Mouse (Mus musculus): ENCODE data around the gene Otub2. TPM values are rescaled to one million over a fixed set of nuclear protein-coding genes. Genes with fewer than 3 reads are reported as not detected.

Gene Otub2
- polyA plus RNA-seq, 1 experiment from 2014 or later, result 12.7 TPM

GRCm38 (mm10) chr12:103376774-103377173 lies 11.7 kb upstream of the Otub2 start:
- H3K27me3 ChIP-seq (ENCODE audit: low read depth, poor library complexity, severe bottlenecking), result no peaks in the 10 kb centered on the region
- H3K36me3 ChIP-seq, result no peaks in the 10 kb centered on the region
- WGBS, result 77% methylated on average over 4 of the region's 4 CpGs
- DNase-seq (ENCODE audit: low spot score), result no peak
- H3K4me1 ChIP-seq, result no peaks in the 10 kb centered on the region
- H3K9me3 ChIP-seq (replicated peaks), result no peaks in the 10 kb centered on the region
- H3K4me3 ChIP-seq, result no peak overlapping the region
- H3K27ac ChIP-seq (replicated peaks), result no peak overlapping the region

GRCm38 (mm10) chr12:103380226-103380625 lies 8.3 kb upstream of the Otub2 start:
- H3K4me3 ChIP-seq, result no peak overlapping the region
- no peaks in the 10 kb centered on the region for H3K36me3 ChIP-seq
- 86% methylated on average over 4 of the region's 4 CpGs for WGBS
- no peaks in the 10 kb centered on the region for H3K9me3 ChIP-seq (replicated peaks)
- no peak overlapping the region for H3K27ac ChIP-seq (replicated peaks)
- H3K4me1 ChIP-seq, result no peaks in the 10 kb centered on the region
- no peaks in the 10 kb centered on the region for H3K27me3 ChIP-seq (ENCODE audit: low read depth, poor library complexity, severe bottlenecking)
- no peak for DNase-seq (ENCODE audit: low spot score)

GRCm38 (mm10) chr12:103389348-103389727 lies 856 bp downstream of the Otub2 start:
- Histone ChIP-seq H3K4me1 (peaks cover 38% of the 10 kb centered on the region), H3K27ac (replicated peaks) (peak overlapping the region; percentile 93), H3K36me3 (no peaks in the 10 kb centered on the region), H3K4me3 (peak overlapping the region; percentile 84), H3K9me3 (replicated peaks) (no peaks in the 10 kb centered on the region), H3K27me3 (ENCODE audit: low read depth, poor library complexity, severe bottlenecking) (no peaks in the 10 kb centered on the region)
- 71% methylated on average over 2 of the region's 2 CpGs for WGBS
- DNase-seq (ENCODE audit: low spot score), result no peak

GRCm38 (mm10) chr12:103389982-103390381 lies 1.5 kb downstream of the Otub2 start:
- peak overlapping the region; percentile 84; the same call in 1 of the 2 replicates for H3K4me3 ChIP-seq

GRCm38 (mm10) chr12:103391098-103391497 lies 2.6 kb downstream of the Otub2 start:
- no peak for DNase-seq (ENCODE audit: low spot score)
- WGBS, result 82% methylated on average over 7 of the region's 7 CpGs
- Histone ChIP-seq H3K9me3 (replicated peaks) (no peaks in the 10 kb centered on the region), H3K4me3 (no peak overlapping the region), H3K4me1 (peaks cover 38% of the 10 kb centered on the region), H3K27me3 (ENCODE audit: low read depth, poor library complexity, severe bottlenecking) (no peaks in the 10 kb centered on the region), H3K27ac (replicated peaks) (no peak overlapping the region), H3K36me3 (no peaks in the 10 kb centered on the region)

More at GRCm38 (mm10) chr12:103389982-103390381, 1.5 kb downstream of the Otub2 start:
- H3K9me3 ChIP-seq (replicated peaks), result no peaks in the 10 kb centered on the region
- 81% methylated on average over 4 of the region's 4 CpGs for WGBS
- DNase-seq (ENCODE audit: low spot score), result no peak
- no peak overlapping the region for H3K27ac ChIP-seq (replicated peaks)
- peaks cover 38% of the 10 kb centered on the region for H3K4me1 ChIP-seq
- no peaks in the 10 kb centered on the region for H3K27me3 ChIP-seq (ENCODE audit: low read depth, poor library complexity, severe bottlenecking)
- H3K36me3 ChIP-seq, result no peaks in the 10 kb centered on the region

GRCm38 (mm10) chr12:103393528-103393927 lies 5.0 kb downstream of the Otub2 start:
- 0 out of 2 replicates have a peak overlapping the region, but pooled peaks have one; percentile 28 for H3K27ac ChIP-seq (replicated peaks)
- H3K4me3 ChIP-seq, result no peak overlapping the region
- H3K36me3 ChIP-seq, result no peaks in the 10 kb centered on the region
- H3K4me1 ChIP-seq, result peaks cover 35% of the 10 kb centered on the region
- H3K27me3 ChIP-seq (ENCODE audit: low read depth, poor library complexity, severe bottlenecking), result no peaks in the 10 kb centered on the region
- no peak for DNase-seq (ENCODE audit: low spot score)
- H3K9me3 ChIP-seq (replicated peaks), result no peaks in the 10 kb centered on the region
- WGBS, result 50% methylated on average over 6 of the region's 6 CpGs

- Histone ChIP-seq H3K4me1 (peaks cover 18% of the 10 kb centered on the region), H3K27ac (replicated peaks) (no peak overlapping the region), H3K4me3 (no peak overlapping the region), H3K27me3 (ENCODE audit: low read depth, poor library complexity, severe bottlenecking) (no peaks in the 10 kb centered on the region), H3K36me3 (0 out of 2 replicates have a peak, but pooled peaks cover under 1% of the 10 kb centered on the region), H3K9me3 (replicated peaks) (no peaks in the 10 kb centered on the region)
- 83% methylated on average over 12 of the region's 12 CpGs for WGBS
- no peak for DNase-seq (ENCODE audit: low spot score)
Measured at GRCm38 (mm10) chr12:103395486-103396275, 7.2 kb downstream of the Otub2 start.

GRCm38 (mm10) chr12:103396751-103397150 lies 8.3 kb downstream of the Otub2 start:
- H3K27ac ChIP-seq (replicated peaks), result no peak overlapping the region
- H3K4me1 ChIP-seq, result peaks cover 16% of the 10 kb centered on the region
- no peak overlapping the region for H3K4me3 ChIP-seq
- no peak for DNase-seq (ENCODE audit: low spot score)
- peaks cover 6% of the 10 kb centered on the region; the same call in 1 of the 2 replicates for H3K36me3 ChIP-seq
- H3K9me3 ChIP-seq (replicated peaks), result no peaks in the 10 kb centered on the region
- 86% methylated on average over 7 of the region's 7 CpGs for WGBS
- H3K27me3 ChIP-seq (ENCODE audit: low read depth, poor library complexity, severe bottlenecking), result no peaks in the 10 kb centered on the region

GRCm38 (mm10) chr12:103404131-103404530 lies 15.6 kb downstream of the Otub2 start:
- no peak overlapping the region for H3K27ac ChIP-seq (replicated peaks)
- no peak for DNase-seq (ENCODE audit: low spot score)
- peaks cover 69% of the 10 kb centered on the region for H3K36me3 ChIP-seq
- WGBS, result 91% methylated on average over 18 of the region's 18 CpGs
- H3K27me3 ChIP-seq (ENCODE audit: low read depth, poor library complexity, severe bottlenecking), result no peaks in the 10 kb centered on the region
- no peaks in the 10 kb centered on the region for H3K9me3 ChIP-seq (replicated peaks)
- no peak overlapping the region for H3K4me3 ChIP-seq
- no peaks in the 10 kb centered on the region for H3K4me1 ChIP-seq

GRCm38 (mm10) chr12:103407720-103408119 lies 19.2 kb downstream of the Otub2 start, which contains the start of gene 9330161L09Rik:
Gene 9330161L09Rik (minus strand): TSS chr12:103407820.
- Histone ChIP-seq H3K27ac (replicated peaks) (no peak within 1 kb of the TSS), H3K27me3 (ENCODE audit: low read depth, poor library complexity, severe bottlenecking) (no peaks in the 10 kb centered on the region), H3K36me3 (peaks cover 96% of the 10 kb centered on the region), H3K4me3 (no peak within 1 kb of the TSS), H3K4me1 (no peaks in the 10 kb centered on the region), H3K9me3 (replicated peaks) (no peaks in the 10 kb centered on the region)
- 95% methylated on average over 4 of the region's 4 CpGs for WGBS
- DNase-seq (ENCODE audit: low spot score), result no peak

- peaks cover 96% of the 10 kb centered on the region for H3K36me3 ChIP-seq
- H3K9me3 ChIP-seq (replicated peaks), result no peaks in the 10 kb centered on the region
- no peaks in the 10 kb centered on the region for H3K4me1 ChIP-seq
- no peaks in the 10 kb centered on the region for H3K27me3 ChIP-seq (ENCODE audit: low read depth, poor library complexity, severe bottlenecking)
- 92% methylated on average over 10 of the region's 10 CpGs for WGBS
- H3K27ac ChIP-seq (replicated peaks), result no peak overlapping the region
- no peak overlapping the region for H3K4me3 ChIP-seq
- DNase-seq (ENCODE audit: low spot score), result no peak
Measured at GRCm38 (mm10) chr12:103408144-103408543, 19.7 kb downstream of the Otub2 start.

GRCm38 (mm10) chr12:103425016-103425728 lies 36.7 kb downstream of the Otub2 start:
- H3K9me3 ChIP-seq (replicated peaks), result no peaks in the 10 kb centered on the region
- peaks cover 27% of the 10 kb centered on the region for H3K36me3 ChIP-seq
- H3K27ac ChIP-seq (replicated peaks), result peak overlapping the region; percentile 88
- peaks cover 33% of the 10 kb centered on the region for H3K4me1 ChIP-seq
- H3K27me3 ChIP-seq (ENCODE audit: low read depth, poor library complexity, severe bottlenecking), result no peaks in the 10 kb centered on the region
- H3K4me3 ChIP-seq, result peak overlapping the region; percentile 97
- no peak for DNase-seq (ENCODE audit: low spot score)
- WGBS, result 10% methylated on average over 33 of the region's 33 CpGs
